Mouse (Mus musculus): ENCODE data around the gene Ctnnb1.

Ctnnb1 gene

DNA sequence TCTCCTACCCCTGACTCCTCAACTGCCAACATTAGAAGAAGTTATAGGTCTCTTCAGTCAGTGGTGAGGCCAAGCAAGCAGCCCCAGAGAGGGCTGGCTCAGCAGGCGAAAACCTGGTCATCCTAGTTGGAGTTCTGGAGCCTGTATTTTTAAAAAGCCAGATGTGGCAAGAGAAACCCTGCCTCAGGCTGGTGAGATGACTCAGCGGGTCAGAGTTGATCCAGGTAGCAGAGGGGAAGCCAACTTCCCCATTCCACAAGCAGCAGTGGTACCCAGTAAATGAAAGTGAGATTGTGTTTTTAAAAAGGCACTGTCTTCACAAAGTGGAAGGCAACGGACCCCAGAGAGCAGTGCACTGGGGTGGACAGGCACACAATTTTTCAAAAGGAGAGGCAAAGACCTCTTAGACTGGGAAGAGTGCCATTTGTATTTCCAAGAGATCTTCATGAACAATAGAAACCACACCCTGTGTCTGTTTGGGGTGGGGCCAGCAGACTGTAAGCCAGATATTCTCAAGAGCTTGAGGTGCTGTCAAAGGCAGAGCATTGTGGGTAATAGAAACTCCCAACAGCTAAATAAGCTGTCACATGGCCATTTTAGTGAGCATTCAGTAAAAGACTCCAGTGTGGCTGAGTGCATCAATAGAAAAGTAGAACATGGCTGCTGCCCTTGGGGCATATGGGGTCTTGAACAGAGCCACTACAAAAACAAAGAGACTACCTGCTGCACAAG lies 33.1 kb downstream of the Ctnnb1 start:
- DNase-seq (ENCODE audit: low read depth) = peak; percentile 58

DNA sequence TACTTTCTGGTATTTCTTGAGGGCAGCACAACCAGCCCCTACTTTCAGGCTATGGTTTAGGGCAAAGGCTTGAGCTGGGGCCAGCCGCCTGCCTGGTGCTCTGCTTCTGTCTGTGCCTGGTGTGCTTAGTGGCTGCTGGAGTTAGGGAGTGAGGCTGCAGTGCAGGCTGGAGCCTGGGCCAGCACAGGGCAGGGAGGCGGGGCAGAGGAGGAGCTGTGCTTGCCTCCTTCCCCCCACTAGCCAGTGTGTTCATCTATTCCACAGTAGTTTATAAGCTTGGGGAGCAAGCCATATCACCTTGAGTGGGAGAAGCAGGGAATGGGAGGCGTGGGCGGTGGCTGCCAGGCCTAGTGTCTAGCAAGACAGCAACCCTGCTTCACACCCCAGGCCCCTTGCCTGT lies 34.1 kb downstream of the Ctnnb1 start:
- DNase-seq (ENCODE audit: low read depth) = no peak

DNA sequence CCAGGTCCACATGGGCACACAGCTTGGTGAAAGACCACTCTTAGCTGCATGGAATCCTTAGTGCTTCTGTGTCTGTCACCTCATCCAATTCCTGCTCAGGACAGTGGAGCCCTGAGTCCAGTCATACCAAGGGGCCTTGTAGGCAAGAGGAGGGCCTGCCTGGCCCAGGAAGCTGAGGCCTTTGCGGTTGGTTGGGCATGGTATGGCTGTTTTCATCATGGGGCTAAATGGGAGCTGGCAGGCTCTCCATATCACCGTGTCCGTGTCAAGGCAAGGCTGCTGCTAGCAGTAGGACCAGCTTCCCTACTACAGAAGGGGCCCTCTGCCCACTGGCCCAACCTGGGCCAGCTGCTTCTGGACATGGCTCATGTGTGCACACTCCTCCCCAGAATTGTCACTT lies 34.7 kb downstream of the Ctnnb1 start:
- DNase-seq (ENCODE audit: low read depth) = no peak

DNA sequence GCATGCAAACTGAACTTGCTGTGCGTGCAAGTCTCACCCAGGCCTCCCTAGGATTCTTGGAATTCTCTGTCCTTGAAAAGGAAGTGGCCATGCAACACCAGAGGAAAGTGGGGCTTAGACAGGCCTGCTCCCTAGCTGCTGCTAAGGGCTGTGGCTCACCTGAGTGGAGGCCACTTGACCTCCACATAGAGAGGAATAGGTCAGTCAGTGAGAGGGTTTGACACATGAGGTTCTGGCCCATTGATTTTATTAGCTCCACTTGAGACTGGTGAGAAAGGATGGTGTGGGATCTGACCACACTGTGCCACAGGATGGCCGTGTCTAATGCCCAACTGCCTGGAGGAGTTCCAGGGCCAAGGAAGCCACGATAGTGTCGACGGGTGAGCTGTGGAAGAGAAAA lies 35.2 kb downstream of the Ctnnb1 start:
- no peak for DNase-seq (ENCODE audit: low read depth)

DNA sequence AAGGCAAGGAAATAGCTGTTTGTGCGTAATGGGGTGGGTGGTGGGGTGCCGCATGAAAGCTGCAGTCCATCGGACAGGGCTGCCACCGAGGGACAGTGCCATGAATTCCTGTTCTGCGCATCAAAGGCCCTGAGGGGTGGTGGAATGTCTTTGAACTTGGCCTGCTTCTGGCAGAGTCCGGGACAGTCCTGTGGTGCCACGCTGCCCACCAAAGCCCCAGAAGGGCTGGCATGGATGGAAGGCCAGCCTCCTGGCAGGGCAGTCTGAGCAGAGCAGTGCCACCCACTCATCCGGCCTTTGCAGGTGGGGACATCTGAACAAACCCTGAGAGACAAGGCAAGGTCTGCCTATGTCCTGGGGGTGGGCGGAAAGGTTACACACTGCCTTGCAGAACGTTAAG lies 36.0 kb downstream of the Ctnnb1 start:
- DNase-seq (ENCODE audit: low read depth) = no peak

DNA sequence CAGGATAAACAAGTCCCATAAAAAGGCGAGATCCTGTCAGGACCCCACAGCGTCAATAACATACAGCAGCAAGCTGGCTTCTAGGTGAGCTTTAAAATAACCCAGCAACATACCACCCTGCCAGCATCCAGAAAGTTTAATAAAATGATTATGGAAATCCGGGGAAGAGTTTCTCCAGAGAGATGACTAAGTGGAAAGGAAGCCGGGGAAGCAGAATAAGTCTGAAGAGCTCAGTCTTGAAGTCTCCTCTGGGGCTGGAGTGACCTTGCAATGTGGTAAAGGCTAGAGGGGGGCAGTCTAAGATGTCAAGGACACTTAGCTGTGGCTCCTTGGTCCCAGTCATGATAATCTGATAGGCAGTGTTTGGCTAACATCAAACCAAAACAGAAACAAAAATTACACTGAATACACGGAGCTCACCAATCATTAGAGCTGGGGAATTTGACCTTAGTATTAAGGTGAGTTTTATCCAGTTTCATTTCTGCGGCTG lies 44.1 kb downstream of the Ctnnb1 start:
- DNase-seq (ENCODE audit: low read depth) = no peak

DNA sequence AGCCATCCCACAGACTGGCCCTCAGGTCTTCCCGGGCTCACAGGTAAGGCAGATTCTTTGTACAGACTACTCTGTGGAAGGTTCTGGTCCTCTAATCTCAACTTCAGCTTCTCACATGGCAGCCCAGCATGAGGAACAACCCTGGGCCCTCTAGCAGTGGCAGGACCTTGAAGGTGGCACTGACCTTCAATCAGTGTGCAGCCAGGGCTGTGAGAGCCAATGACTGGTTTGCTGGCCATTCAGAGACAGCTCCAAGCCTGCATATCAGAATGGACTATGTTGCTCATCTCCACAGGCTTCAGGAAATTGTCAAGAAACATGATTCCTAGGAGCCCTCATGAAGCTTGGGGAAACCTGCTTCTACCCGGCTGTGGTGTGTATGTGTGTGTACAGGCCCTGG lies 45.2 kb downstream of the Ctnnb1 start:
- DNase-seq (ENCODE audit: low read depth) = no peak

DNA sequence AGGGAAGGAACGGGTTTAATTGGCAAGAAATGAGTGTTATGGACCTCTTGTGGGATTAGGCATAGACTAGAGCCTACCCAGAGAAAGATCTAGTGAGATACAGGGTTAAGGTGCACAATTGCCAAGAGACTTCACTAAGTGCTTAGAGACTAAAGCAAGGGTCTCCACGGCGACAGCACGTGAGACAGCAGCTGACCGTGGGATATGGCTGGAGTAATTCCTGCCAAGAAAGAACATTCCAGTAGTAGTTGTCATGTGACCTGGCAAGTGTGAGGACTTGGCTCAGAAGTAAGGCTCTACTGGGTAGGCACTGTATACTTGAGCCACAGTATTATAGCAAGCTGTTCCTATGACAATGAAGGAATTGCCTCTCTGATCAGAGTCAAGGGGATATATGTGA lies 47.1 kb downstream of the Ctnnb1 start:
- no peak for DNase-seq (ENCODE audit: low read depth)

DNA sequence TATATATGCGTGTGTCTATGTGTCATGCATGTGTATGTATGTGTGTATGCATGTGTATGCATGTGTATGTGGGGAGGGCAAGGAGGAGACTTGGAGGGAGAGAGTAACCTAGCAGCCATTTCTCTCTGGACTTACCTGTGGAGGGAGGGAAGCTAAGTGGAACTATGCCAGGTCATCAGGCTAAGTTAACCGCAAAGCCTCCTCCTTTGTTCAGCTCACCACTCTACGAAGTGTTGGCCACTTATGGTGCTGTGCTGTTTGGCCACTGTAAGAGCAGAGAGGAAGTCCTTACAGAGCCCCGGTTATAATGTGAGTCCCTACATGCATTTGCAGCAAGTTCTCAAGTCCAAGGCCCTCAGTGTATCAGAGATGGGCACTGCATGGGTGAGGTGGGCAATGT lies 47.8 kb downstream of the Ctnnb1 start:
- DNase-seq (ENCODE audit: low read depth) = no peak

DNA sequence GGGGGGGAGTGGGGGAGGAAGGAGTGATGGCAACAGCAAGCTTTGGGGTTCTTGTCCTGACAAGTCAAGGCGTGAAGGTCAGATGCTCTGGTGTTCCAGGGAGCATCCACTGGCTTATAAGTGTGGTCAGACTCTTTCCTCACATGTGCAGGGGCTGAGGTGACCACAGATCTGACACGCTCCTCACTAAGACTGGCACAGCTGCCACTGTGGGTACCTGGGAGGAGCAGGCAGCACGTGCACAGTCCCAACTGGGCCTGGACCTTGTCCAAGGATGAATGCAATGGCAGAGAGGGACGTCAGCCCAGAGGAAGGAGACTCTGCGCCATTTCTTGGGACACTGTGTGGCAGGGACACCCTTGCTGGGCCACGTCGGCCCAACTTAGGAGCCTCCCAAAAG lies 52.8 kb downstream of the Ctnnb1 start:
- no peak for DNase-seq (ENCODE audit: low read depth)

DNA sequence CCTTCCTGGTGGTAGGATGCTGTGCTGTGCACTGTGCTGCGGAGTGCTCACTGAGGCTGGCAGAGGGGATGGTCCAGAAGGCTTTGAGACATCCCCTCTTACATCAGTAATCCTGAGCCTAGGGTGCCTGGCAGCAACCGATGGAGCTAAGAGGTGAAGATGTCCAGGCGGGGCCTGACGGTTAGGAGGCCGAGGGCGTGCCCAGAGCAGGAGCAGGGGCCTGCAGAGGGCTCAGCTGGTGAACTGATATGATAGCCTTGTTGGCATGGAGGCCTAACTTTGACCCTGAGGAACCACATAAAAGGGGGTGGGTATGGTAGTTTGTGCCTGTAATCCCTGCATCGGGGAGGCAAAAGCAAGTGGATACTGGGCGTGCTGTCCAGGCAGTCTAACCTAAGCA lies 54.8 kb downstream of the Ctnnb1 start:
- no peak for DNase-seq (ENCODE audit: low read depth)

DNA sequence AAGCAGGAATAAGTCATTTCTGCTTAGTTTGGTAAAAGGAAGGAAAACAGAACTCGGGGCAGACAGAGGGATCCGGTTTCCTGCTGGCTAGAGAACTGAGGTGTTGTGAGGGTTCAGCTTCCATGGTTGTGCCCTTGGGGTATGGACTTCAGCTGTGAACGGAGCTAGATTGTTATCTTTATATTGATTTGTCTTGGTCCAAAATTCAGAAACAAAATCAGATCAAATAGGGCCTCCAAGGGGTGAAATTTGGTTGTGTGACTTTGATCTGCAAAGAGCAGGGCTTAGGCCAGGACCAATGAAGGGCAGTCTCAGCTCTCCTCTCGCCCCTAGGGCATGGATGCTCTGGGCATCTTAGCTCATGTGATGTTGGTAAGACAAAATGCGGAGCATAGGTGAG lies 55.5 kb downstream of the Ctnnb1 start:
- no peak for DNase-seq (ENCODE audit: low read depth)

DNA sequence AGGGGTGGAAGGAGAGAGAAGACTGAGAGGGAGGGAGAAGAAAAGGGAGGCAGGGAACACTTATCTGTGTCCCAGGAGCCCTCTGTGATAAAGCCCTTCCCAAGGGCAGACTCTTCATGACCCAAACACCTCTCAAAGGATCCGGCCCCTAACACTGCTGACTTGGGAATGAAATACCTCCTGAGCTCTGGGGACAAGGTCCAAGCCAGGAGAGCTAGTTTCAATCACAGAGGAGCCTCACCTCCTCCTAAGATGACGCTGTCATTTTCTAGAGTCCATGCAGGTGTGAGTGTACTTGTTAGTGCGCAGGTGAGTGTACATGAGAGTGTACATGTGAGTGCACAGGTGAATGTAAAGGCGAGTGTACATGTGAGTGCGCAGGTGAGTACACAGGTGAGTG lies 56.0 kb downstream of the Ctnnb1 start:
- no peak for DNase-seq (ENCODE audit: low read depth)

DNA sequence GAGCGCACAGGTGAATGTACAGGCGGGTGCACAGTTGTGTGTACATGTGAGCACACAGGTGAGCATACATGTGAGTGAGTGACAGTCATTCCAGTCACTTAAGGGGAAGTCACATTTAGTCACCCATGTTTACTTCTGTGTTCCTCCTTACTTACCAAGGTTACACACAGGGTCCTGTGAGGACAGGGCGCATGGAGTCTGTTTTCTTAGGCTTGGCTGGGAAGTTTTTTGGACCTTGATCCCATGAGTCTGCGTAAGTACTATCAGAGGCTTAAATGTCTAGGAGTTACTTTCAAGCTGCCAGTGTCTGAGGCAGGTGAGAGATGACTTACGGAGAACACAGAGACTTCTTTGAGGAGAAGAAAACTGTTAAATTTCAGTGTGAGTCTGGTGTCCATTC lies 56.5 kb downstream of the Ctnnb1 start:
- DNase-seq (ENCODE audit: low read depth) = no peak

DNA sequence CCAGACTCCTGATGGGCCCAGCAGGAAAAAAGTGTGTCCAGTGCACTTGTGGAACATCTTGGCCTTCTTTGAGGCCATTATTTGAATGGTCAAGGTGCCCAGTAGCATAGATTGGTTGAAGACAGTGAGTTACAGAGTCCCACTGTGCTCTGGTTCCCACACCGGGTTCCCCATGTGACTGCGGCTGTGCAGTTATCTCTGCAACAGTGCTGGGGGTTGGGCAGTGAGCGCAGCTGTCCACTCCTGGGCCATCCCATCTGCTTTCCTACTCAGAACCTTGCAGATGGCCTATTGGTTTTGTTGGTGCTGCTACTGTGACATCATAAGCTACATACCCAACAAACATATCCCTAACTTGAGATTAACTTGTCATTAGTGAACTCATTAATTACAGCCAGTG lies 57.2 kb downstream of the Ctnnb1 start:
- no peak for DNase-seq (ENCODE audit: low read depth)

DNA sequence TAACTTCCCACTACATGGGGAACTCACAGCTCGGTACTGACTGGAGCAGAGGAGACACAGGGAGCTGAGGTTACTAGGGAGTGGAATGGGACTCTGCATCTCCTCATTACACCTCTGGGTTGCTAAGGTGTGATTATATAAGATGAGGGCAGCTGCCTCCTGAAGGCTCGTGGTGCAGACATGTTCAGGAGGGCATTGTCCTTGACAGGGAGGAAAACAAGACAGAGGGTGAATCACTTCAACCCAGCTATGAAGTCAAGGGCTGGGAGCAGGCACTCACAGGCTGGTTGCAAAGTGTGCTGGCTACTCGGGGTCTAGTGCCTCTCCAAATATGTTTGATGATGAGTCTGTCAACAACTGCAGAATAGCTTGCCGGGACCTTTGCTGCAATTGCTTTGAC lies 58.0 kb downstream of the Ctnnb1 start:
- DNase-seq (ENCODE audit: low read depth) = no peak

DNA sequence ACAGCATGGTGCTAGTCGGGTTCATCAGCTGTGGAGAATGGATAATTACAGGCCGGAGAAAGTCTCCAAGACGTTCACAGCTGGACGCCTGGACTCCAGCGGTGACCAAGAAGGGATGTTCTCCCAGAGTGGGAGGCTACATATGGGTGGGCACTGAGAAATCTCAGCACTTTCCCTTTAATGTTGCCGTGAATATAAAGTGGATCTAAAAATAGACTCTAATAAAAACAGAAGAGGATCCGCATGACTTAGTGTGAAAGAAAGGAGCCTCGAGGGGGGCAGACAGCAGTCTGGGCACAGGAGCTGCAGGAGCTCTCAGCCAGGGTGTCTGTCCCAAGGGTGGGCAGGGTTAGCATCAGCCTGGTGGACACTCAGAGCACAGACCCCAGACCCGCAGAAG lies 59.1 kb downstream of the Ctnnb1 start:
- DNase-seq (ENCODE audit: low read depth) = no peak

DNA sequence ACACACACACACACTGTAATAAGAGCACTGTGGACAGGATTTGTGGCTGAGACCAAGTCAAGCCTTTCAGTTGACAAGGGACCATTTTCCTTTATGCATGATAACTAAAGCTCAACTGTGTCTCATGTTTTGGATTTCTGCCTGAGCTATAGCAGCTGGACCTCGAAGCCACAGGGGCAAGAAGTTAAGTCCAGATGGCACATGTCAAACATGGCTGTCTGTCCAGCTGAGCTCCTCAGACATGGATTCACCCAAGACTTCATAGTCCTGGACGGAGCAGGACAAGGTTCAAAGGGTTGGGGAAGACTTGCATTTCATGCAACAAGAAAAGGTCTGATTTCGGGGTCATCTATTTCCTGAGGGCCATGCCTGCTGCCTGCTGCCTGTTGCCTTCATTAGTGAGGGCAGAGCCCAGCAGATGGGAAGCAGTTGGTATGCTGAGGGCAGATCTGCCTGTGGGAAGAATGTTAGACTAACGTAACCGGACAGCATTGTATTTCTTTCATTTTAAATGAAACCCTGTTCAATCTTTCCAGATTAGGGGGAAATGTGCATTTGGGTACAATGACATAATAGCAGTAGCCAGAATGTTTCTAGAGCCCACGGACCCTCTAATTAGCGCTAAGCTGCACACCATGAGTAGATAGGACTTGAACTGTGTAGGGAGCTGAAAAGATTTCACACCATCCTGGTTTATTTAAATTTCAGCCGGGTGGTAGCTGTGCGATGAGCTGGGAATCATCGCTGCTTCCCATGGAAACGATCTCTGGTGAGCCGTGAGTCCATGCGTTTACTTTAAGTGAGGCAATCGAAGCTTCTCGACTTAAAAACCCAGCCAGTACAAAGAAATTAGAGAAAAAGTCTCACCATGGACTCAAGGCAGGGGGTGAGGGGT lies 61.0 kb downstream of the Ctnnb1 start:
- DNase-seq (ENCODE audit: low read depth) = no peak

DNA sequence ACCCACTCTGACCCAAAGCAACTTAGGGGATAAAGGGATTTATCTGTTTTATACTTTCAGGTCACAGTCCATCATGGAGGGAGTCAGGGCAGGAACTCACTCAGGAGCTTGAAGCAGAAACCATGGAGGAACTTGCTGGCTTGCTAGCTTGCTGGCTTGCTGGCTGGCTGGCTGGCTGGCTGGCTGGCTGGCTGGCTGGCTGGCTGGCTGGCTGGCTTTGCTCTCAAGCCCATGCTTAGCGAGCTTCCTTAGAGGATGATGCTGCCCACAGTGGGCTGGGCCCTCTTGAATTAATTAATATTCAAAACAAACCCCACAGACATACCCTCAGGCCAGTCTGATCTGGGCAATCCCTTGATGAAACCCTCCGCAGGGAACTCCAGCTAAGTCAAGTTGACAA lies 62.8 kb downstream of the Ctnnb1 start:
- DNase-seq (ENCODE audit: low read depth) = no peak

DNA sequence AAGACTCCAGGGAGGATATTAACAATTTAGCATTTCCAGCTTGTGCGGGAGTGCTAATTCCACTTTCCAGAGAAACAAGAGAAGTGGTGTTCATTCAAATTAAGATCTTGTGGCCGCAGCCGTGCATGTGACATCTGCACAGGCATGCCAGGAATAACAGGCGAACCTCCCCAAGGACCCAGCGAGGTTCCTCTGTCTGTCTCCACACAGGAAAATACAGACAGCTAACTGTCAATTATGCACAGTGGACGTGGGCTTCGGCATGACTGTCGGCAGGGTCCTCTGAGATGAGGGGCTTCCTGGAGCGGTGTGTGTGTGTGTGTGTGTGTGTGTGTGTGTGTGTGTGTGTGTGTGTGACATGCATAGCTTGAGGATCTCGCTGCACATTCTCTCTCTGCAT lies 64.0 kb downstream of the Ctnnb1 start:
- DNase-seq (ENCODE audit: low read depth) = no peak

DNA sequence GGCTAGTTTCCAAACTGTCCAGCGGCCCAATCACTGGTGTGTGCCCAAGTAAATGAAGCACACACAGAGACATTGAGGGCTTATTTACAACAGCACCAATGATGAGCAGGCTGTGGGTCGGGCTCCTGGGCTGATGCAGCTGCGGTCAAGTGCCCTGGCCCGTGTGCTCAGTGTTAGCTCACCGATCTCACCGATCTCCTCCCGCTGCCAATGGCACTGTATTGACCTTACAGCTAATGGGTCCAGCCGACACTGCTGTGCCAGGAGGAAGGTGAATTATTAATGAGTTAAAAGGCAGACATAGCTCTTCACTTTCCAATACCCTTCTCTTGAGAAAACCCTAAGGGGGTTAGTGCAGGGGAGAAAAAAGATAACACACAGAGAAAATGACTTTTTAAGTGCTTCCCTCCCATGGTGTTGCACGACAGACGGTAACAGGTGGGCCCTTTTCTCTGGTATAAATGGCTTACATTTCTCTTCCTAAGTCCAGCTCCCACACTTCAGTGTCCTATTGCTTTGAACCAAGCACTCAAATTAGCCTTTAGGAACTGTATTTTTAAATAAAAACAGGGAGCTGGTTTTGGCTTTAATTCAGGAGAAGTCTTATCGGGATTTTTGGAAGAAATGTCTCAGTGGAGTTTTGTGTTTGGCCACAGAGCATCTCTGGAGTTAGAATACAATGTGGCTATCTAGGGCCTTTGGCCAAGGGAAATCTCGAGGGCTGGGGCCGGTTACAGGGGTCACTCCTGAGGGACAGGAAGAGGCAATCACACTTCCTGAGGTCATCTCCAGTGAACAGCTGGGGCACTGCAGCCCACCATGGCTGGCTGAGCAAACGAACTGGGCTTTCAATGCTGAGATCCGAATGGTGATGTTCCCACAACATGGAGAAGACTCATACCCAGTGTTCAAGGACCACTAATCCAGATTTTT lies 65.5 kb downstream of the Ctnnb1 start:
- DNase-seq (ENCODE audit: low read depth) = no peak

DNA sequence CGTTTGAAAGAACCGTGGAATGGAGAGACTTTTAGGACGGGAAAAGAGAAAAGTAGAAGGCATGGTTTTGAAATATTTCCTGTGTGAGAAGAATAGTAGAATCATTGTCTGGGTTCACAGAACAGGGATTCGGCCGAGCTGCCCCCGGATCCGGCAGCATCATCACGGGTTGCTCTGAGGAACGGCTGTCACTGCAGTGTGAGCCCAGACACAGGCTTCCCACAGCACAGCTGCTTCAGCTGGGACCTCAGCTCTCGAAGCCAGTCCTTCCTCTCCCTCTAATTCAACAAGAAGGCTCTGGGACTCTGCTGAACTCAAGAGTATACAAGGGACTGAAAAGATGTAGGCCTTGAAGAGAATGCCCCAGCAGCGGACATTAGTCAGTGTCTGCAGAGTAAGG lies 69.7 kb downstream of the Ctnnb1 start:
- DNase-seq (ENCODE audit: low read depth) = no peak
